Mouse (Mus musculus): ENCODE measurements around the gene Galm. TPM values are rescaled to one million over a fixed set of nuclear protein-coding genes. Genes with fewer than 3 reads are reported as not detected.
"Not testable (repeated sequence)": the region's sequence is repeated elsewhere in the genome, so short reads cannot be mapped to it uniquely, and the experiment has no call there.

Galm gene
- polyA plus RNA-seq, 2 experiments from 2014 or later, result 51.3 to 58.6 TPM

DNA sequence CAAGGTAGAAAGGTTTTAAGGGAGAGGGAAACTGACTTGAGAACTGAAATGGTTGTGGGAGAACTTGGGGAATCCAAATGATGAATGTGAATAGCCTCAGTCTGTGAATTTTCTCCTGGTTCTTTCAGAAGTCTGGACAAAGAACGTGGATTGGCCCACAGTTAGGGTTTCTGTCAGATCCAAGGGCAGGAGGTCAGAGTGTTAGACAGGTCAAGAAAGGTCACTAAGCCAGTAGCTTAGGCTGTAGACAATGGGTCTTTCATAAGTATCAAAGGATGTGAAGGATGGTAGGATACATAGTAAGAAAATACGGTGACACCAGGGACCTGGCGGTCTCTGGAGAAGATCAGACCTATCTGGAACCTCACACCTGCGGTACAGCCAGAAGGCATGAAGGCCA, 40.2 kb downstream of the Galm start:
- no peak for ATAC-seq

GRCm38 (mm10) chr17:80167851-80168251, 40.6 kb downstream of the Galm start:
- peak; percentile 68 for ATAC-seq

GRCm38 (mm10) chr17:80168425-80169182, 41.3 kb downstream of the Galm start:
- no peak for ATAC-seq

DNA sequence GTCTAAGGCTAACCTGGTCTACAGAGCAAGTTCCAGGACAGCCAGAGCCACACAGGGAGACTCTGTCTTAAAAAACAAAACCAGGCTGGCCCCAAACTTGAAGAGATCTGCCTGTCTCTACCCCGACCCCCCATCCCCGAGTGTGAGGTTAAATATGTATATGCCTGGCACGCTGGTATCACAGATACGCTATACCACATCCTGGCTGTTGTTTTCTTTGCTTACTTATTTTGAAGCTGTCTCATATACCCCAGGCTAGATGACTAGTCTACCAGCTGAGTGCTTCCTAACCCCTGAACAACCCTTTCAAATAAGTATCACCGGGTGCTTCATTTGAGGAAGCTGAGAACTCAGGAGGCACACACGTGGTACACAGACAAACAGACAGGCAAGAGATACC, 42.5 kb downstream of the Galm start:
- peak; percentile 65 for ATAC-seq

DNA sequence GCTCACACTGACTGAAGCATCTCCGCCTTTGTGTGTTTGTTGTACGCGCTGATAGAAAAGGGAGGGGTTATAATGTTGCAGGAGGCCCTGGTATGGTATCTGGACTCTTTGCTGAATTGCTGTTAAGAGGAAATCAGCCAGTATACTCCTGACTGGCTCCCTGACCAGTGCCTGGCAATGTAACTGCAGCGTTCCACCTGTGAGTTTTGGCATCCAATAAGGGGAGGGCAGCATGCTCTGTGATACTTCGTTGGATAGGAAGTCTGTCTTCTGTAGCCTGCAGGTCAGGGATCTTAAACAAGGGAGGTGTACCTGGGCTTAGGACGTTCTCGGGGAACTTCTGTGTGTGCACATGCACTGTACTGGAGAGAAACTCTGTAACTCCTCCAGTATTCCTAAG, 43.7 kb downstream of the Galm start:
- no peak for ATAC-seq

DNA sequence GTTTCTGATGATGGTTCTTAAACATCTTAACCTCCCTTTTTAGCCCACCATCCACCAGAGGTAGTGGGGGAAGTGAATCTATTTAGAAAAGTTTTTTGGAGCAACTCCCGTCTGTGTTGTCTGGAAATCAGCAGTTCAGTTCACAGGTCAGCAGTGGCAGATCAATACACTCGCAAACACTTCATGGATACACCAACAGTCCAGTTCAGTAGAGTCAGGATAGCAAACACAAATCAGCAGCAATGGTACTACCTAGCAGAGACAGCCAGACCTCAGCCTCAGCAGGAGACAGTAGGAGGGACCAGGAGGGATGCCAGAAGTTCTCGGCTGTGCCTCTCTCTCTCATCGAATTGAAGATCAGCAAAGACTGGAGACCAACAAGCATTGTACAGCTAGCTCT, 44.7 kb downstream of the Galm start:
- no peak for ATAC-seq

- ATAC-seq, result no peak
Measured at GRCm38 (mm10) chr17:80172761-80173160, 45.5 kb downstream of the Galm start.

DNA sequence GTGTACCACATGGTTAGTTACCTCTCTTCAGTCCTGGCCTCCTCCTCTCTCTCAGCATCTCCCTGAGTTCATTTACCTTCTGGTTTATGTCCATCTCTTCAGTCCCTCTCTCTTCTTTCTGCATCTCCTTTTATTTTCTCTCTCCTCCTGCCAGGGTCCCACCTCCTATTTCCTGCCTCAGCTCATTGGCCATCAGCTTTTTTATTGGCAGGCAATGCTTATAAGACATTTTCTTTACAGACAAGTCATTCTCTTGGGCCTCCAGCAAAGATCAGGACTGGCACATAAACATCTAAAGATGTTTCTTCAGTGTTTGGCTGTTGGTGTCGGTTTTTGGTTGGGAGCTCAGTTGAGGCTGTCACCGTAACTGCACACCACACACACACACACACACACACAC, 46.4 kb downstream of the Galm start:
- no peak for ATAC-seq

GRCm38 (mm10) chr17:80174146-80174545, 46.9 kb downstream of the Galm start:
- peak; percentile 1 for ATAC-seq

DNA sequence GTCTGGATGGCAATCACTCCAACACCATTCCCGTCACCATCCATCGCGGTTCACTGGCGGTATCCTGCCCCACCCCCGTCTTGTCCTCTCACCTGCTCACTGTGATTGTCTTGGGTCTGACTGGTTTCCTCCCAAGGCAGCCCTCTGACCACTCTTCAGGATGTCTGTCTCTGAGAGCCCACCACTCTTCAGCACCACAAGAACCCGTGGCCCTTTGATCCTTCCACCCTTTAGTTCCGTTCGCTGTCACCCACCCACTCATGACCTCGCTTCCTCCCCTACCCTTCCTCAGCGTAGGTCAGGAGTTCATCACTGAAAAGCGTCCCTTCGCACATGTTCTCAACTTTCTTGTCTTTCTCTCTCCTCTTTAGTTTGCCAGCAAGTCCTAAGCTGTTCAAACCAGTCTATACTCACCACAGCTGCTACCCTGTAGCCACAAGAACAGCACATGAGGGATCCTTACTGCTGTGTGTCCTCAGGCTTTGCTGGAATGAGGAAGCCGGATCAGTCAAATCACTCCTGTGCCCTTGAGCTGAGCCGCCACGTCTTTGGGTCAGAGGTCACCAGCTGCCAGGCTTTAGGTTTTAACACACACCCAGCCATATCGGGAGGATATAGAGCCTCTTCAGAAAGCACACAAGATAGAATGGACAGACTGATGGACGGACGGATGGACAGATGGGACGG, 47.6 kb downstream of the Galm start:
- ATAC-seq, result peak; percentile 35

DNA sequence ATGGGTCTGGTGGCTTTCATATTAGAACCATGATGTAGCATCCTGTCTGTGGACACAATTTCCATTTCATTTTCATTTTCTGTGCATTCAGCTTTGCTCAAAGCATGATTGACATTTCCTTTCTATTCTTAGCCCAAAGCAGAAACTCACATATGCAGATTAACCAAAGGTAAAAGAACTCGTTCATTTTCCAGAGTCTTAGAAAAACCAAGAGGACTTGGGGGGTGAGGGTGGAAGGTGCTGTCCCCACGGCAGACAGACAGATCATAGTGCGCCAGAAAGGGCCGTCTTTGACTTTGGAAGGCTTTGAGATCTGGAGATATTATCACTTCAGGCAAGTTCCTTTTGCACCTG, 48.1 kb downstream of the Galm start:
- ATAC-seq, result peak; percentile 73

DNA sequence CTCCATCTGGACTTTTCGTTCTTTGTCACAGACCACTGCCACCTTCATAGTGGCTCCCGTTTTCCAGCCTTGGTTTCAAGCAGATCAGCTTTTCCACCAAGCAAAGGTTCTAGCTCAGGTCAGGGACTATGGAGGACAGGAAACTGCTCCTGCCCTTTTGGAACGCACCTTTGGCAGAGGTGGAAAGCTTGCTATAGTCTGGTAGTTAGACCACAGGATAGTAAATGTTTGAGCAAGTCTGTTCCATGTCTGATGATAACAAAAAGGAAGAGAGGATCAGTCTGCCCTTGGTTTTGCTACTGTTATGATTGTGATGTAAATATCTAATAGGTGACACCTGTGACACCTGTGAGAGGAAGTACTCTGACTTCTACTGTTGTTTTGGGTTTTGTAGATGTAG, 48.7 kb downstream of the Galm start:
- peak; percentile 13 for ATAC-seq

- ATAC-seq, result not testable (repeated sequence)
Measured at GRCm38 (mm10) chr17:80178846-80179245, 51.6 kb downstream of the Galm start.

DNA sequence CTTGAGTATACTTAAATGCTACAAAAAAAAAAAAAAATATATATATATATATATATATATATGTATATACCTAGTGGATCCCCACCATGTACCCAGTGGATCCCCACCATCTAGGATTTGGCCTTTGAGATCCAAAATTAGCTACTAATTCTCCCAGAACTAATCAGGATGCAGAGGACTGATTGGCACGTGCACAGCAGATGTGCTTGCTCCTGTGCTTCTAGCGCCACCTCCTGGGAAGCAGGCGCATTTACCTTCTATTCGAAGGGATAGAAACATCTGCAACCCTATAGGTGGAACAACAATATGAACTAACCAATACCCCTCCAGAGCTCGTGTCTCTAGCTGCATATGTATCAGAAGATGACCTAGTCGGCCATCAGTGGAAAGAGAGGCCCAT, 52.7 kb downstream of the Galm start:
- peak; percentile 45 for ATAC-seq

DNA sequence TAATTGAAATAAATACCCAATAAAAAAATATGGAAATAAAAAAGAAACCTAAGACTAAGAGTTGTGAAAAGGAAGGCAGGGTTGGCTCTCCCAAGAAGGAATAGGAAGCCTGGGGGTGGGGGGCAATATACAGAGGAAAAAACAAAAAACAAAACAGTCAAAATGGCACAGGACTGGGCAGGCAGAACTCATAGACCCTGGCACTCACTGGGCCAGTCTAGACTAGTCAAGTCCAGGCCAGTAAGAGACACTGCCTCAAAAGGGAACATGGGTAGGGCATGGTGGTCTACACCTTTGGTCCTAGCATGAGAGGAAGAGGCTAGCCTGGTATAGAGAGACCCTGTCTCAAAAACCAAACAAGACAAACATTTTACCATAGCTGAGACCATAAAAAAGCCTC, 53.2 kb downstream of the Galm start:
- no peak for ATAC-seq

DNA sequence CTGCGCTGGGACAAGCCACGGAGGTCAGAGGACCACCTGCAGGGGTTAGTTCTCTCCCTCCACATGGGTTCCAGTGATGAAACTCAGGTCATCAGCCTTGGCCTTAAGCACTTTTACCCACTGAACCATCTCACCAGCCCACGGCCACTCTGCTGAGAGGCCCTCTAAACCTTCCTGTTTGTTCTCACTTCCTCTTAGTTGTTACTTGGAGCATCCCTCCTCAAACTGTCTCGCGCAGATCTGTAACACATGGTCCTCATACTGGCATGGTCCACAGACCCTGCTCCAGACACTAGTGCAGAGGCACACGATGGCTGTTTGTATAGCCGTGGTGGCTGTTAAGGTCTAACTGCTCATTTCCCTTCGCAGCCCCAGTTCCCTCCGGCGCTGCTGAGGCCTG, 56.3 kb downstream of the Galm start:
- no peak for ATAC-seq

DNA sequence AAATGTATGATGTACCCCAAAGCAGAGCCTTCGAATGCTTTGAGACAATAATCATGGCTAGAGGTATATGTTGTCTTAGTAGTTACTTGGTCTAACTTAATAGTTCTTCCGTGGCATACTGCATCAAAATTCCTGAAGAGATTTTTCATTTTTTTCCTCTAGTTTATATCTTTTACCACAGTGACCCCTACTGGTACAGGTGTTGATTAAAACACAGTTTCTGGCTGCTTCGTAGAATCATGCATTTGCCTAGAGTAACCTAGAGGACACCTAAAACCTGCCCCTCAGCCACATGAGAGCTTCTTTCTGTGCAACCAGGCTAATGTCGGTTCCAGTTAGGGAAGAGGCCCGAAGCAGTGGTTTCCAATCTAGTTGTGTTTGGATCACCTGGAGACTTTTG, 65.8 kb downstream of the Galm start:
- peak; percentile 77 for ATAC-seq

- ATAC-seq, result no peak
Measured at GRCm38 (mm10) chr17:80199160-80199778, 72.0 kb downstream of the Galm start.

DNA sequence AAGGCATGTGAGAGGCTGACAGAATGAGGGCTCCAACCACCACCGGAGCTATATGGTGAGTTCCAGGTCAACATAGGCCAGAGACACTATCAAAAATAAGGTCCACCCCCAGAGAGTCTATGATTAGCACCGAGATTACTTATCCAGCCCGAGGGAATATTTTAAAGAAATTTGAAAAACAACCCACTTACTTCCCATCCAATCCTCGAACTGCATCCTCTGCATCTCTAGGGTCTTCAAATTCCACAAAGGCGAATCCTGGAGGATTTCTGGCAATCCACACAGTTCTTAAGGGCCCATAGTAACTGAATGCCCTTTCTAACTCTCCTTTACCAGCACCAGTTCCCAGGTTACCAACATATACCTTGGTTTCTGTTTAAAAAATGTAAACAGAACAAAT, 78.4 kb downstream of the Galm start:
- no peak for ATAC-seq

DNA sequence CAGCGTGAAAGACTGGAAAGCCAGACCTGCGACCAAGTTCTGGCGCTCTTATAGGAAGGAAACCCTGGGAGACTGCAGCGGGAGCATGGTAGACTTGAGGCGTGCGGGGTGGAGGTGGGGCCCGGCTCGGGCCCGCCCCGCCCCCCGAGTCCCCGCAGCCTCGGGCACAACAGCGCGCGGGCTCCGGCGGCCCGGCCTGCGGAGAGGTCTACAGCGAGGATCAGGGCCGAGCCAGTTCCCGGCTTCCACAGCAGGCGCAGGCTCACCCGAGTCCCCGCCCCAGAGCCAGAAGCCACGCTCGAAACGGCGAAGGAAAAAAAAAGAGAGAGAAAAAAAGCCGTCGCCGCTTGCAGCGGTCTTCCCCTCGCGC, 79.0 kb downstream of the Galm start:
- peak; percentile 9 for ATAC-seq

GRCm38 (mm10) chr17:80206671-80207581, 79.7 kb downstream of the Galm start, which contains the start of the genes Srsf7 and Ttc39d:
TSS of gene Srsf7 (minus strand) at chr17:80207307.
TSS of gene Ttc39d (plus strand) at chr17:80207460.
- peak; percentile 82 for ATAC-seq

DNA sequence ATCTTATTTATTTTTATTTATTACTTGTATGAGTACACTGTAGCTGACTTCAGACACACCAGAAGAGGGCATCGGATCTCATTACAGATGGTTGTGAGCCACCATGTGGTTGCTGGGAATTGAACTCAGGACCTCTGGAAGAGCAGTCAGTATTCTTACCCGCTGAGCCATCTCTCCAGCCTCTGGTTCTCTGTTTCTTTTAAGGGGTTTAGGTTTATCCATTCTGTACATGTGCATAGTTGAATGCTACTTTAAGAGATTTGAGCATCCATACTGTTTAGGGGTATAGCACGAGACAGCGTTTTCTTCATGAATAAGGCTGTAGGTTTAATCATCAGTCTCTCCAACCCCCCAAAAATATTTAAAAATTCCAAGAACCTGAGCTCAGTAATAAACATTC, 86.7 kb downstream of the Galm start:
- not testable (repeated sequence) for ATAC-seq

DNA sequence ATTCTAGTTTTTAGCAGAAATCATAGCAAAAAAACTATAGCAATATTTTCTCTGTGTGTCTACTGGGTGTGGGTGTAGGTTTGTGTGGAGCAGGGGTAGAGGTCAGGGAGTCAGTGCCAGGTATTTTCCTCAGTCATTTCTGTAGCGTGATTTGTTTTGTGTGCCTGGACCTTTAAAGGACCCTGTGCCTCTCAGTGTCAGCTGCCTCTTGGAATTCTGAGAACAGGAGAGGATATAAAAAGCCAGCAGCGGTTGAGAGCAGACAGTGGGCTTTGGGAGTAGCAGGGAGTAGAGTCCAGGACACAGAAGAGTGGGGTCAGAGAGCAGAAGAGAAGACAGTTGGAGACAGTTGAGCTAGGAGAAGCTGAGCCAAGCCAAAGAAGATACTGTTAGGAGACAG, 92.9 kb downstream of the Galm start:
- ATAC-seq, result no peak
